Mouse (Mus musculus) G1E (cell line): ENCODE measurements around the gene Zfp217.

Source experiments
- CTCF ChIP-seq: IDR thresholded peaks from 2 replicates; pipeline ENCODE4 v1.5.1; 2012; ENCODE audit warnings: low read depth, low read length, inconsistent platforms, mixed read lengths
- POLR2AphosphoS5 ChIP-seq: IDR thresholded peaks from 2 replicates; pipeline ENCODE4 v1.6.1; 2012; ENCODE audit warnings: low read depth, low read length, inconsistent platforms; ENCODE audit not compliant: insufficient replicate concordance
- TAL1 ChIP-seq: conservative IDR thresholded peaks from 2 replicates; pipeline ENCODE4 v1.6.1; 2012; ENCODE audit warnings: low read depth, low read length, inconsistent platforms, mixed read lengths

- TF ChIP-seq CTCF (no peak), TAL1 (no peak), POLR2AphosphoS5 (no peak)
These were observed 10.3 kb upstream of the Zfp217 start for GRCm38 (mm10) chr2:170158251-170158650.
